Mouse (Mus musculus): ENCODE results near the gene Basp1.
A peak's percentile ranks its signal among the peaks of the same experiment; 100 is the strongest.

The Basp1 gene

DNA sequence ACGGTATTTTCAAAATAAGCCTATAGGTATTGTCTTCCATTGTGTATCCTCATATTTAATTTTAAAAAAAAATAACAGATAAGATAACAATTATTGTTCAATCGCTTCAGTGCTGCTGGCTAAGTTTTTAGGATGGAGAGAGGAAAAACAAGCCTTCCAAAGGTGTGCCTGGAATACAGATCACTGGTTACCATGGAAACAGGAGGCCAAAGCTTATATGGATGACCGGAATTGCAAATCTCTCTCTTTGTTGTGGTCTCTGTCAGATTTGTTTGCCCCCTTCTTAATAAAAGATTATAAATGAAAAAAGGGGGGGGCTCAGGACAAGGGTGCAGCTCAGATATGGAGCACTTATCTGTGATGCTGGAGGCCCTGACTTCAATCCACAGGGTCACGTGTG lies 2.4 kb upstream of the Basp1 start:
- DNase-seq, result no peak

DNA sequence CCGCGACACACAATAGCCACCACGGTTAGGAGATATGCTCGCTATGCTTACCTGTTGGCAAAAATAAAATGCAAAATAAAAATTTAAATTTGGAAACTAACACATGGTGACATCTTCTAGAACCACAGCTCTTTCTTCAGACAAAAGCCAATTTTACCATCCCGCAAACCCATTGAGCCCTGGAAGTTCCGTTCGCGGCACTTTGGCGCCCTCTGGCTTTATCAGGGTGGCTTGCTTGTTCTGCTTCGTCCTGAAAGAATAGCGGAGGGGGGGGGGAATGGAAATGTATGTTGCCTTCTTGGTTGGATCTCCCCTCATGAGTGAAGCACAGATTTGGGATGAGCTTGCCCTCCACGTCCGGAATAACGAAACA lies 1.2 kb upstream of the Basp1 start:
- DNase-seq, result peak; percentile 74 to 78

DNA sequence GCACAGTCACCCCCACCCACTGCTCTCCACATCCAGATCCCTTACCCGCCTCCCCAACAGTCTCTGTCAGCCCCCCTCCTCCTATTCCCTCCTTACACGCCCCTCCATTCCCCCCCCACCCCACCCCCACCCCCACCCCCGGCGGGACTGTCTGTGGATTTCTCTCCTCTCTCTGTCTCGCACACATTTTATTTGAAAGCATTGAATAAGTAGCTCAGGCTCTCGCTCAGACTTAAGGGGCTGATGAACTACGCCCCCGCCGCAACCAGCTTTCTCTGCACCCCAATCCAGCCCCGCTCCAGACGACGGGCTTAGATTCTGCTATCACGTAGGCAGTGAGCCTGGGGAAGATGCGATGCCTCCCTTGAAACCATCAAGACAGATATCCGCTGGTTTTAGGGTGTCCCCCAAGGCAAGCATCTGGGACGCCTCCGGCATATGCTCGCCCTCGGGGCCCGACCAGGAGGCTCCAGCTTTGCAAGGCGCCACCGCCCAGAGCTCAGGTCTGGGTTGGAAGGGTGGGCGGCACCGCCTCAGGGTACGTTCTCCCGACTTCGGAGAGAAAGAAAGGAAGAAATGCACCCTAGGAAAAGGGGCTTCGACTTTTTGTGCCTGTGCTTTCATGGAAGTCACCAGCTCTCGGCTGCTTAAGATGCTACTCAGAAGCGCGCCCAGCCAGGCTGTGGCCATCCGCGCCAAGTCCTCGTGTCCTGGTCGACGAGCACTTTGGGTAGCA lies 615 bp upstream of the Basp1 start:
- DNase-seq, result peak; percentile 36 to 38

DNA sequence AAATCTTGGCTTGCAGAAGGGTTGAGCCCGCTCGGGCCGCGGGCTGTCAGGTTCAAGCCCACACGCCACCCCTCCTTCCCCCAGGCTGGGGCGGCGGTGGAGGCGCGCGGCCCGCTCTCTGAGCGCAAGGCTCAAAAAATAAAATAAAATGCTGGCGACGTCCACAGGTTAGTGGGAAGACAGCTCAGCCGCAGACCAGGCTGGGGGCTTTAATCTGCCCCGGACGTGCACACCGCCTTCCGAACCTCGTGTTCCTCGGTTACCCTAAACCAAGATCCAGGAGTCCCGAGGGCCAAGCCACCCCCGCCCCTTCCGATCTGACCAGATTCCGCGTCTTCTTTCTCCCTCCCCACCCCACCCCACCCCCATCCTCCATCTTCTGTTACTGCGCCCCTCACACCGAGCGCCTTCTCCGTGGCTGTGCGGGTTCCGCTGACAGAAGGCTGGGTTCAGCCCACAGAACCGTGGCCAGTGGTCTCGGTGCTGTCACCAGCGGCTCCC lies 753 bp downstream of the Basp1 start:
- DNase-seq, result peak; percentile 6 to 16

DNA sequence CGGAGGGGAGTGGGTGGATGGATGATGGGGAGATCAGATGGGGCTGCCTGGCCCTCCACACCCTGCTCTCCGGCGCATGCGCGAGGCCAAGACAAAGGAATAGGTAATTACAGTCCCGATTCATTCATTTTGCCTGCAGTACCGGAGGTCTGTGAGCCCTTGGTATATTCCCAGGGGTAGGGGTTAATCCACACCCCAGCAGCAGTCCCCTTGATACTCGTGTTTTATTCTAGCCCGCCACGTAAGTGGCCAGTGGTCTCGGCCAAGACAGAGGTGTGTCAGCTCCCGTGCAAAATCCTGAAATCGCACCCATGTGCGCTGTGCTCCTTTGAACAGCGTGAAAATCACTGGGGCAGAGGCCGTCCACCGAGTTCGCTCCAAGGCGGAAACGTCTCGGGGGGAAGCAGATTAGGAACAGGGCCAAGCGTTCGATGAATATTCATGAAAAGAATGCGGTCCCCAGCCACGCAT lies 1.4 kb downstream of the Basp1 start:
- peak; percentile 31 to 35 for DNase-seq

DNA sequence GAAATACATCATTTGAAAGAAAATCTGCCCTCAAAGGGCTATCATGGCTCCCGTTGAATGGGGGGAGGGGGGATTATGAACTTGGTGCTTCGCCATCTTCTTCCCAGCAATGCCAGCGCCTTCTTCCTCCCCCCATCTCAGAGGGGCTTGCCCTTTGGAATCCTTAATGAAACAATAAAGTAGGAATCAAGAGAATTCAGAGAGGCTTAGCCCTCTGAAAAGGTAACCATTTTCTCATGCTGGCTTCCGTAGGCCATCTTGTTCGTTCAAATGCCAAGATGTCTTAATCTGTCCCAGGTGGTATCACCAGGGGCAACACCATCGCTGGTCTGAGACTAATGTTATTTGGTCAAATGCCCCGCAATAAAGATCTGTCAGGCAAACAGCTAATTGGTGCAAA lies 2.1 kb downstream of the Basp1 start:
- DNase-seq, result no peak

DNA sequence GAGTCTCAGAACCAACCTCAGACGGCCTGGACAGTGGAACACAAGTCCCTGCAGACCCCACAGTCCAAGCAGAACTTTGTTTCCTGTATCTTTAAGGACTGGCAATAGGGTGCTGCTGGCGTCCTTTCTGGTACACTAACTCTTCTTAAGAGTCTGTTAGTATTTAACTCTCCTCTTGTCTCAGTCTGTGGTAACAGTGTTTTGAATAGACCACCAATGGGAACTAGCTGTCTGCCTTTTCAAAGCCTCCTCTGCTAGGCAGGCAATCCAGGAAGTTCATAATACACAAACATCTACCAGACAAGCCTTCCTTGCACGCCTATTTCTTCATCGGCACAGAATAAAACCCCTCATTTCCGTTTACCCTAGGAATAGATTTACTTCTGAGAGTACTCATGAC lies 7.6 kb downstream of the Basp1 start:
- no peak for DNase-seq

DNA sequence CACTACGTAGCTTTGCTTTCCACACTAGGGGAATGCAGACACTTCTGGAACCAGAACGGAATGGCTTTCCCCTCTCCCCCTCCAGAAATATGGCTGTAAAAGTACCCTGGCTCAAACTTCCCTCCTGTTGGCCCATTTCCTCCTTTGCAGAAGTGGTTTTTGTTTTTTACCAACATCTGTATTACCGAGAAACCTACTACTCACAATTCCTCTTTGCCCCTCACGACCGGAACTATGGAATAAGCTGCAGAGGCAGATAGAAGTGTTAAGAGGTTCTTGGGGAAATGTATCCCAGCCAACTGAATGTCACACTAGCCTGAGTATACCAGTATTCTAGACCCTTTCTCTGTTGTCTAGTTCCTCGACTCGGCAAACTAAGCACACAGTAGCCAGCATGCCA lies 9.7 kb downstream of the Basp1 start:
- no peak for DNase-seq

DNA sequence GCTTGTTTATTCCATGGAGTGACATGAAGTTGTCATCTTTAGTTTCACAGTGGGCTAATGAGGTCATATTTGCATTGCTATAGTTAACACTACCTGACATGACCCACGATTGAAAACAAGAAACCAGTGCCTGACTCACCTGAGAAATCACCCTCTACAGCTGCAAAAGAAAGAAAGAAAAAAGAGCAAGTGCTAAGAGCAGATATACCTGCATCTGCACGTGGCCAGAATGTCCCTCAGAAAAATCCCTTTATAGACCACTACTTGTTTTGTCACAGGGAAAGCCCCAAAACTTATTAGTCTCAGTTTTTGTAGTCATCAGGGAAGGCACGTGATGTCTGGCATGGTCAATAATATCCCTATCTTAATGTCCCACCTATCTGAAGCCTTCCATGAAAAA lies 11.6 kb downstream of the Basp1 start:
- no peak for DNase-seq

DNA sequence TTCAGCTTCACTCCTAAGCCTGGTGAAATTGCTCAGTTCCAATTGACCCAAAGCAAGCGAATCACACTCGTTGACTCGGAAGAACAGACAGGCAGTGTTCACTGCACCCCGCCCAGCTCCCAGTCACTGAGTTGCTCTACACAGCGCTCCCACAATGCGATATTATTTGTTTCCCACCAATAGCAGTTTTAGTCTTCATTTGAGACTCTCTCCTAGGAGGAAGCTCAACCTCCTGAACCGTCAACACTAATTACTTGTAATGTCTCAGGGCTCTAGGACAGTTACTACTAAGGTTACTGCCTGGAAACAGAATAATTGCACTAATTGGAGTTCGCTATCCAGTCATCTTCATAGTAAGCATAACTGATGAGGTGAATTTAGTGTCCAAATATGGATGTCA lies 13.3 kb downstream of the Basp1 start:
- no peak for DNase-seq

DNA sequence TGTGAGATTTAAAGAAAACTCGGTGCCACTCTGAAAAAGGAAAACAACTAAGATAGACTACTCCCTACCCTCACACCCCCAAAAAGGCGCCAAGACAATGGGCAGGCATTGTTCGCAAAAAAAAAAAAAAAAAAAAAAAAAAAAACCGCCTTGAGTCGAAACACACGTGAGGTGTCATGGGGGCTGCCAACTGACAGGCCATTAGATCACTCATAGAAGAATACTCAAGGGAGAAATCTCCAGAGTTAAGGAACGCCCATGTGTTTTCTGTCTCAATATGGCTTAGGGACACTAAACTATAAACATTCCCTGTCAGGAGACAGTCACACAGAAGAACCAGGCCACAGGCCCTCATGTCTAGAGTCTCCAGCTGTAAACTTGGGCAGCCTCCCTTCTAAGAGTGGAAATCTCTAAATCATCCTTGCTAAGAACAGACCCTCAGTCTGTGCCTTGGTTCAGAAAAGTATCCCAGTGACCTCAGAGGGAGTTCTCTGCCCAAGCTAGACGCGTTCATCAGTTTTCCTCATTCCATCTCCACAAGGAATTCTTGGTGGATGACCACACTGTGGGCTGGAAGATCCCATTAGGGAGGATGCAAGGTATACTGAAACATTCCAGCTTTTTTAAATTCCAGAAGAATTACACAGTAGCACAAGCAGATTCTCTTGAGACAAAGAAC lies 17.5 kb downstream of the Basp1 start:
- no peak for DNase-seq

DNA sequence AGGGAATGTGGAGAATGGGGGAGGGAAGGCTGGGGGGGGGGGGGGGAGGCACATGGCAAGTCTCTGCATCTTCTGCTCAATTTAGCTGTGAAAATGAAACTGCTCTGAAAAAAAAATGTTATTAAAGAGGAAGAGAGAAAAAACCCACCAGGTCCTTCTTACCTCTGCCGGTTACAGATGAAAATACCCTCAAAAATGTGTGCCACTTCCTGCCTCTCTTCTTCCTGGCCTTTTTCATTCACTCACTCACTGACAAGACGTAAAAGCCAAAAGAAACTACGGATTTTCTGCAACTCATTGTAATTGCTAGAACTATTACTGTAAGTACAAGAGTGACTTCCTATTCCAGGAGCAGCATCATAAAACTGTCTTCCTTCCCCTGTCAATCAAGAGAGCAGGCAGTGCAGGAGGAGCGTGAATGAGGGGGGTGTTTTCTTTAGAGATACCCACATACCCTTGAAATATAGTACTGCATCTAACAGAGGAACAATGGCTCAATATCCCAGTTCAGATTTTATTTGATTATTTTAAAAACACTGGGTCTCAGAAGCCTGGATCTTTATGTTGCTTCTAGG lies 21.0 kb downstream of the Basp1 start:
- peak; percentile 8 to 18 for DNase-seq

DNA sequence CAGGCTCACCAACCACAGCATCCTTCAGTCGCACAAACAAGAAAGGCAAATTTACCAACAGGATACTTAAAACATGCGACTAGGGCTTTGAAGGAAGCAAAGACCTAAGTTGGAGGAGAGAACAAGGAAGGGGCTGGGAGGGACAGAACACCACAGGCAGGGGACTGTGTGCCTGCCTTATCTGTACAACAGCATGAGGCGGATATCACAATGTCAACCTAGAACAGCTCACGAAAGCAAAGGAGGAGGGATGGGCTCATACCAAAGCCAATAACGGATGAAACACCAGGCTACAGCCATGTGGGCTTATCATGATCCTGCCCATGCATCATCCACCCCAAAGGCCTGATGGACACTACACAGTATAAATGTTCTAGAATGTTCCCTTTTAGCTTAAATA lies 22.4 kb downstream of the Basp1 start:
- DNase-seq, result no peak

DNA sequence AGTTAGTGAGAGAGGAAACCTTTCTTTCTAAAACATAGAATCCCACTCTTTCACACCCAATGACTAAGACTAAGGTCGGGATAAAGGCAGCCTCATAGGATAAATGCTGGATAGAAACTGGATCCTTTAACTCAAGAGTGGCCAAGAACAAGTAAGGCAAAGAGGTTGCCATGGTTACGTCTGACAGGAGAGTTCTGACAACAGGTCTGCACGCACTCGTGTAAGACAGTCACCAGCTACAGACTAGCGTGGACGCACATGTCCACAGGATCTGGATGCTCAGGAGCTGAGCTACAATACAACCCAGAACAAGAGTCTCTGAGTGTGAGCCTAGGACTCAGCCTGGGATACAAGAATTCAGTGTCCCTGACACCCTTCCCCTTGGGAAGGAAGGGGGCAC lies 26.0 kb downstream of the Basp1 start:
- no peak for DNase-seq

DNA sequence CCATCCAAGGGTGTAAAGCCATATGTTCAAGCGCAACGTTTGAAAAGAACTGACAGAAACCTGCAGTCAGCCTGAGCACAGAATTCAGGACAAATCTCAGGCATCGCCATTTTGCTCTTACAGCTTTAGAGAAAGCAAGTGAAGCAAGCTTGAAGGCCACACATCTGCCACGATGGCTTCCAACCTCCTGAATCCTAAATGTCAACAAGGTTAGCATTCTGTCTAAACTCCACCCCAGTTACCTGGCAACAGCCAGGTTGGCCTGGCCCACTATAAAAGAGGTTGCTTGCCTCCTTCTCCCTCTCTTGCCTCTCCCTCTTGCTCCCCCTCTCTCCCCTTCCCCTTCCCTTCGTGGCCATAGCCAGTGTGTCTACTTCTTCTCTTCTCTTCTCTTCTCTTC lies 33.5 kb downstream of the Basp1 start:
- DNase-seq, result no peak

DNA sequence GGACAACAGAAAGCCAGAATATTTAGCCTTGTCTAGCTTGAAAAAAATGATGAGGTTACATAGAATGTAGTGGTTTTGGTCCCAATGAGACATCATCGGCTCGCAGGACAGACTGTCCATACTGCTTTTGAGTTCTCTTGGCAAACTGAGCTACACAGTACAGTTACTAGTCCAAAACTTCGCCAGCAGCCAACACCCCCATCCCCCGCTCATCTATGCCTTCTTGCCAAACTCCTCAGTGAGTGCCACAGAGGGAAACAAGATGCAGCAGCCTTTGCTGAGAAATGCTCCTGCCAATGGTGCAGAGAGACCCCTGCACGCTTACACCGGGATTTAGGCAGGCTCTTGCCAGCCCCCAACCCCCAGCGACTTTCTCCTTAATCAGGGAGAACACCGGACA lies 34.9 kb downstream of the Basp1 start:
- DNase-seq, result no peak

DNA sequence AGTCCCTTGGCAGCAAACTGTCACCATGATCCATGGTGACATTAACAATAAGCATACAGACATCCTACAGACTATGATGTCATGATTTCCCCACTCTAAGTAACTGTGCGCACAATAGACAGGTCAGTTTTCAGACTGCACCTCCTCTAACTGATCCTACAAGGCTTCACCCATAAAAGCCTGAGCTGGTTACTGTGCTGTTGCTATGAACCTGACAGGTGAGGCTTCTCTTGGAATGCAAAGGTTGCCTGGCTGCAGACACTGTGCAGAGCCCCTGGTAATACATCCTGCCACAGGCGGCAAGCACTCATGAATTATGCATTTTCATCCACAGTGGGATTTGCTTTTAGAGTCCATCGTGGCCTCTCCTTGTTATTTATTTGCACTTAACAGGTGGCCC lies 36.6 kb downstream of the Basp1 start:
- DNase-seq, result no peak

DNA sequence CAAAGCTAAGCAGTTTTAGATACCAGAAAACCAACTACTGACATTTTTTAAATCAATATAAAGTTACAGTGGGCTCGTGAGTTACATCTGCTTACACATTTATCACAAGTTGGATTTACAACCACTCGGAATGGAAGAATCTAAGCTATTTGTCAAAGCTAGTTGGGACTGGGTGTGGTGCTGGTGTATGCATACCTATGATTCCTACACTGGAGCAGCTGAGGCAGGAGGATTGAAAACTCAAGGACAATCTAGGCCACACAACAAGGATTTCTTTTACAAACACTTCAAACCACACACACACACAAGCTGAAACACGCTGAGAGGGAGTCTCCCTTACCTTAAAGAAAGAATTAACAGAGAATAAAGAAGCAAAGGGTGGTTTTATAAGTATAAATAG lies 40.1 kb downstream of the Basp1 start:
- DNase-seq, result no peak

DNA sequence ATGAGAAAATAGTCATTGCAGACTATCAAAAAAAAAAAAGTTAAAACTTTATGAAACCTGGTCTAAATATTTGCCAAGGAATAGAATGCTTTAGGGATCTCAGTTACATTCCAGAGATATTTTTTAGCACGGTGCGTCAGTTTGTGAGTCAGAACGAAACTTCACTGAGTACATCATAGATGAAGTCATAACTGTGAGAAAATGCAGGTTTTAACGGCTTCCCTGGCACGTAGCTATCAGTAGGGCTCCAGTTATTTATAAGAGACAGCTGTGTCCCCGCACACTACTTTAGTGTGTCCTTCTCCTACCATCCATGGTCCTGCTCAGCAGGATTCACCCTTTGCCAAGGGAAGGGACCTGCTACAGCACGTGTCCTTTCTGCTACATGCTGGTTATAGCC lies 44.0 kb downstream of the Basp1 start:
- no peak for DNase-seq

DNA sequence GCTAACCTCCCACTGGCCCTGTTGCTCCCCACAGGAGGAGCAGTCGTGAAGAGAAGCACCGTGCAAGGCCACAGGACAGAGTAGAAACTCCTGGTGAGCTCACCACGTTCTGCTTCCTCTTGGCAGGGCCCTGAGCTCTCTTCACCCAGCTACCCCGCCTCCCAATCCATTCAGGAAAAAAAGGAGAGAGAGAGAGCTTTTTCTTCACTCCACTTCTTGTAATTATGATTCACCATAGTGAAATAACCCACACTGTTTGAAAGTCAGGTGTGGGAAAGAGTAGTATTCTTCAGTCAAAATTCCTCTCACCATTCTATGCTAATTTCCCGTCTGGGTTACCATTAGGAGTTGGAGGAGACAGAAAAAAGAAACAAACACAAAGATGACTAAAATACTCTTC lies 48.1 kb downstream of the Basp1 start:
- no peak for DNase-seq

DNA sequence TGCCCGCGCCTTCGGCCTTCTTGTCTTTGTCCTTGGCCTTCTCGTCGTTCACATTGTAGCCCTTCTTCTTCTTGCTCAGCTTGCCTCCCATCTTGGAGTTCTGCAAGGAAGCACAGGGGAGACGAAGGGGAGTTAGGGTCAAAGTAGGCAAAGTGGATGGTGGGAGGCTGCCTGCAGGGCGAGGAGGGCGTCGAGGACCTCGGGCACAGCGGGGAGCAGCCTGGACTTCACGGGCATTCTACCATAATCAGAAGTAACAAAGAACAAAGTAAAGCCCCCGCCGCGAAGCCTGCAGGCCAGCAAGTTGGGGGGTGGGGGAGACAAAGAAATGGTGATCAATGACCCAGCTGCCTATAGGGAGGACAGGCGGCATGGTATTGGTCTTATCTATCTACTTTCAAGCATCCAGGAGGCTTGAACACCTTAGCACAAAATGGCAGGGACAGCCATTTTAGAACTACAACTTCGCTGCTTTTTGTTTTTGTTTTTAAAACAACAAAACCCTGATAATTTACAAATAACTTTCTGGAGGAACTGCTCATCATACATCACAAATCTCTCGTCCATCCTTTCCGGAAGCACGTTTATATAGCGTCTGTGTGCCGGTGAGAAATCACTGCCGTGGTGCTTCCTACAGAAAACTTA lies 48.6 kb downstream of the Basp1 start:
- no peak for DNase-seq

DNA sequence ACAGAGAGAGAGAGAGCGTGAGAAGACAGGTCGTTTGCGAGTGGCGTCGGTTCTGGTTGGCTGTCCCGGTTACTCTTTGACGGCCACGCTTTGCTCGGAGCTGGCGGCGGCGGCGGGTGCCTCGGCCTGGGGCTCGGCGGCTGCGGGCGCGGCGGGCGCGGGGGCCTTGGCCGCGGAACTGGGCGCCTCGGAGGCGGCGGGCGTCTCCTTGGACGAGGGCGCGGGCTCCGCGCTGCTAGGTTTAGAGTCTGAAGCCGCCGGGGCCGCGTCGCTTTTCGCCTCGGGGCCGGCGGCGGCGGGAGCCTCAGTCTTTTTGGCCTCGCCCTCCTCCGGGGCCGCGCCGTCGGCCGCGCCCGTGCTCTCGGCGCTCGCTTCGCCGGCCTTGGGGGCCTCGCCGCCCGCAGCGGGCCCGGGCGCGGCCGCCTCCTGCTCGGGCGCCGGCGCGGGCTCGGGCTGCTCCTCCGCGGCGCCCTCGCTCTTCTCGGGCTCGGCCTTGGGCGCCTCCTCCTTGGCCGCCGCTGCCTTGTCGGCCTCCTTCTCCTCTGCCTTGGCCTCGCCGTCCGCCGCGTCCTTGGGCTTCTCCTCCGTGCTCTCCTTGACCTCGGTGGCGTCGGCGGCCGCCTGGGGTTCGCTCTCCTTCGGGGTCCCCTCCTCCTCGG lies 49.3 kb downstream of the Basp1 start:
- peak in 1 of 2 experiments; percentile 15 for DNase-seq

DNA sequence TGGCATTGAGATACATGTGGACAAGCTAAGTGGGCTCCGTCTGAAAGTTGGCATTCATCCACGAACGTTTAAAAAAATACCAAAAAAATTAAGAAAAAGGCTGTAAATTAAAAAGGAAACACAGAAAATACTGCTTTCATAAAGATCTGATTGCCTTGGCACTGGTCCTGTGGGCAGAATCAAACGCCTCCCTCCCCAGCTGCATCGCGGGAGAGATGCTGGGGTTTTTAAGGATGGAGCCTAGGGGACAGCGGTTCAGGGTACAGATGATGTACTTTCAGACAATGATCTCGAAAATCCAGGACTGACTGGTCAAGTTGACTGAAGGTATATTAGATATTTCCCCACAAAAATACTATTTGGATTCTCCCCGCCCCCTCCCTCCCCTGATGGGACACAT lies 49.9 kb downstream of the Basp1 start:
- no peak for DNase-seq

Data from B cell, adult 2 months (primary cell).